Mouse (Mus musculus) stomach, embryonic 14.5 days (tissue): Measurements from ENCODE around the gene Slc16a12. TPM values are rescaled to one million over a fixed set of nuclear protein-coding genes. Genes with fewer than 3 reads are reported as not detected.
A peak's percentile ranks its signal among the peaks of the same experiment; 100 is the strongest.

Experiments used
- ATAC-seq: fragments of 200-750 bp; cut with Nextera tagmentation; 2 replicates; pipeline ENCODE4 v1.8.0; 2017; ENCODE audit warnings: low read depth, moderate TSS enrichment; ENCODE audit not compliant: insufficient number of reproducible peaks, insufficient read depth, low FRiP score
- H3K27ac ChIP-seq: fragments of 300-500 bp; sonication (generic); 2 replicates; pipeline ENCODE4 v1.5.1; 2014; ENCODE audit warnings: mild to moderate bottlenecking, low read length, moderate library complexity, mixed read lengths
- H3K27me3 ChIP-seq: fragments of 300-500 bp; sonication (generic); 2 replicates; pipeline ENCODE4 v1.6.1; 2014; ENCODE audit warnings: low read length, control low read depth, mixed read lengths; ENCODE audit not compliant: control insufficient read depth, insufficient read depth
- H3K36me3 ChIP-seq: fragments of 300-500 bp; sonication (generic); 2 replicates; pipeline ENCODE4 v1.6.1; 2014; ENCODE audit warnings: mild to moderate bottlenecking, control low read depth, low read length, moderate library complexity, mixed read lengths; ENCODE audit not compliant: control insufficient read depth, insufficient read depth
- H3K4me1 ChIP-seq: fragments of 300-500 bp; sonication (generic); 2 replicates; pipeline ENCODE4 v1.6.1; 2014; ENCODE audit warnings: low read length, control low read depth, mixed read lengths; ENCODE audit not compliant: control insufficient read depth, insufficient read depth
- H3K4me2 ChIP-seq: fragments of 300-500 bp; sonication (generic); replicated peaks from 2 replicates; pipeline ENCODE4 v1.6.1; 2014; ENCODE audit warnings: low read depth, low read length, control low read depth
- H3K4me3 ChIP-seq: fragments of 300-500 bp; sonication (generic); 2 replicates; pipeline ENCODE4 v1.5.1; 2014; ENCODE audit warnings: low read depth, low read length, control low read depth
- H3K9ac ChIP-seq: fragments of 300-500 bp; sonication (generic); replicated peaks from 2 replicates; pipeline ENCODE4 v1.6.1; 2014; ENCODE audit warnings: low read depth, mild to moderate bottlenecking, control low read depth, low read length, moderate library complexity, mixed read lengths
- H3K9me3 ChIP-seq: fragments of 300-500 bp; sonication (generic); 2 replicates; pipeline ENCODE4 v1.6.1; 2016; ENCODE audit warnings: low read depth, low read length, control low read depth; ENCODE audit not compliant: control insufficient read depth
- WGBS: fragments of 180-500 bp; shearing (Covaris S2); extraction: QIAGEN DNeasy Blood & Tissue Kit; methylation state at CpG from one replicate; pipeline ENCODE4 v1.1.7; 2014; 5-methylcytosine and 5-hydroxymethylcytosine counted together
- polyA plus RNA-seq: library from polyadenylated mRNA; unstranded; fragments of >200 nt; fragmentation: Nextera tagmentation; extraction: Ambion mirVana; gene quantifications from 2 replicates; pipeline ENCODE4 v1.2.1, GENCODE M21; 2014

The Slc16a12 gene
- polyA plus RNA-seq, result 2.7 and 4.1 TPM in 2 replicates

DNA sequence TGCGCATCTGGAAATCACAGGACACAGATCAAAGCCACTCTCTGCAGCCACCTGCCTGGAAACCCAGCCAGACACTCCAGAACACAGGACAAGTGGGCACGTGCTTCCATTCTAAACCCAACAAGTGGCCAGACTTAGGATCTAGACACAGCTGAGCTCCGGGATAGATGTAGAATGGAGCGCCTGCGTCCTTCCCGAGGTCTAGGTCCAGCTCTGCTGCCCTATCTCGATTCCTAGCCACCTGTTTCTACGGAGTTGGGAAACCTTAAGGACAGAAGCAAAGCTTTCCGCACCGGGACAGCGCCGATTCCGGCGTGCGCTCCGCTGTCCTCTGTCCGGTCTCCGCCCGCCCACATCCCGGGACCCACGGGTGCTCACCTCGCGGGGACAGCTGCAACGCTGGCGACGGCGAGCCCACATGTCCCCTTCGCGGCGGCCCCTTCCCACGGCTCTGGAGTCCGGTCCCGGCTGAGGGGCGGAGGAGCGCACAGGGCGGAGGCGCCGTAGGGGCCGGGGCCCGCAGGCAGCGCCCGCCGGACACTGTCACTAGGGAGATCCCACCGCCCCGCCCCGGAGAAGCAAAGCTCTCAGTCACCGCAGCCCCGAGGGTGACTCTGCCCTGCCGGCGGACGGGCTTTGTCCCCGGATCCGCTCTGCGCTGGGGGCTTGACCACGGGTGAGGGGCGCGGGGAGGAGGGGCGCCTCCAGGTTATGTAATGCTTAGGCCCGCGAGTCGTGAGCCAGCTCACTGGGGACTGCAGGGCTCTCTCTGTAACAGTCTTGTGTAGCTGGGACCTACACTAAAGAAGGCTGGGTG lies at the start of gene Slc16a12:
Gene Slc16a12 (minus strand): TSS at position 602 of the 817 bp plus-strand sequence.
- H3K9ac ChIP-seq, result peak within 1 kb of the TSS; percentile 65; the same call in 1 of the 2 replicates
- WGBS, result under 1% methylated on average over 61 of the region's 61 CpGs
- H3K27me3 ChIP-seq, result no peaks in the 10 kb centered on the region
- ATAC-seq, result peak; percentile 70
- peak within 1 kb of the TSS; percentile 68 for H3K4me3 ChIP-seq
- H3K9me3 ChIP-seq, result no peaks in the 10 kb centered on the region
- no peaks in the 10 kb centered on the region for H3K36me3 ChIP-seq
- H3K27ac ChIP-seq, result peak within 1 kb of the TSS; percentile 58
- H3K4me1 ChIP-seq, result no peaks in the 10 kb centered on the region
- peak within 1 kb of the TSS; percentile 95 for H3K4me2 ChIP-seq

DNA sequence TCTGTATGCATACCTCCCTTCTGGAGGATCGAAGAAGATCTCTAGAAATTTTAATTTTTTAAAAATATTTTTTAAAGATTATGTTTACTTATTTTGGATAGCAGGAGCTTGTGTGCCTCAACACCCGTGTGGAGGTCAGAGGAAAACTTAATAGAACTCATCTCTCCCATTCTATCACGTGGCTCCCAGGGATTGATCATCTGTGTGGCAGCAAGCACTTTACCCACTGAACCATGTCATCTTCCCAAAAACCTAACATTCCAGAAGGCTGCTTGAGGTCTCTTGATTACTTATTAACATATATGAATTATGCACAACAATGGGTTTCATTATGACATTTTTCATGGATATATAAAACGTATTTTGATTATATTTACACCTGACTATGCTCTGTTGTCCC lies 49.3 kb upstream of the Slc16a12 start:
- no peak overlapping the region for H3K9ac ChIP-seq
- no peaks in the 10 kb centered on the region for H3K27me3 ChIP-seq
- ATAC-seq, result no peak
- H3K9me3 ChIP-seq, result no peaks in the 10 kb centered on the region
- H3K4me3 ChIP-seq, result no peak overlapping the region
- H3K4me2 ChIP-seq, result no peak overlapping the region
- 81% methylated on average over 4 of the region's 4 CpGs for WGBS
- no peaks in the 10 kb centered on the region for H3K36me3 ChIP-seq
- no peaks in the 10 kb centered on the region for H3K4me1 ChIP-seq
- no peak overlapping the region for H3K27ac ChIP-seq

DNA sequence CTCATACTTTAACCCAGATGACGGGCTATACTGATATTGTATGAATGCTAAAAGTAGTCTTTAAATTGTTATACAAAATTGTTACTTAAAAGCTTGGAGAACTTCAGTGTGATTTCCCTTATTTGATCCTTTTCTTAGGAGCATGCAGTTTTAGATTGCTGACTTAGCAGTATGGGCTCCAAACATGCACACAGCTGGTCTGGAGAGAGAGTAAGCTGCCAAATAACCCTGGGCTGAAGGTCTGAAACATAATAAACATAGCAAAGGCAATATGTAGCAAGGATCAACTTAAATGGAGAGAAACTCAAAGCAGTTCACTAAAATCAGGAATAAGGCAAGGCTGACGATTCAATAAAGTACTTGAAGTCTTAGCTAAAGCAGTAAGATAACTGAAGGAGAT lies 35.4 kb upstream of the Slc16a12 start:
- H3K4me1 ChIP-seq, result no peaks in the 10 kb centered on the region
- no peak overlapping the region for H3K4me2 ChIP-seq
- no peak overlapping the region for H3K27ac ChIP-seq
- WGBS, result 73% methylated on average over 2 of the region's 2 CpGs
- ATAC-seq, result no peak
- H3K36me3 ChIP-seq, result no peaks in the 10 kb centered on the region
- H3K27me3 ChIP-seq, result no peaks in the 10 kb centered on the region
- no peaks in the 10 kb centered on the region for H3K9me3 ChIP-seq
- no peak overlapping the region for H3K4me3 ChIP-seq
- no peak overlapping the region for H3K9ac ChIP-seq

DNA sequence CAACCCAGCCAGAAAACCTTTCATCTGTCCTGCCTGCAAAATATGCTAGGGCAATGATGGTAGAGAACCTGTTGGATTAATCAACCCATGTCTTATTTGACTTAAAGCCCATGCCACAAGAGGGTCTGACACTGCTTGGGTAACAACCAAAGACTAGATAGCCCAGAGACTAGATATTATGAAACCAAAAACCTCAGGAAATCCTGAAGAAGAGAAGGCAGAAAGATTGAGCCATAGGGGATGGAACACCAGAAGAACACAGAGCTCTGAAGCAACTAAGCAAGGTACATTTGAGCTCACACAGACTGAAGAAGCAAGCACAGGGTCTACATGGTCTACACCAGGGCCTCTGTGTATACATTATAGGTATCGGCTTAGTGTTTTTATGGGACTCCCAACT lies 31.9 kb upstream of the Slc16a12 start:
- Histone ChIP-seq H3K9me3 (no peaks in the 10 kb centered on the region), H3K9ac (no peak overlapping the region), H3K4me2 (no peak overlapping the region), H3K4me3 (no peak overlapping the region), H3K4me1 (no peaks in the 10 kb centered on the region), H3K36me3 (no peaks in the 10 kb centered on the region), H3K27ac (no peak overlapping the region), H3K27me3 (no peaks in the 10 kb centered on the region)
- ATAC-seq, result no peak
- WGBS, result 88% methylated on average over 1 of the region's 1 CpGs

DNA sequence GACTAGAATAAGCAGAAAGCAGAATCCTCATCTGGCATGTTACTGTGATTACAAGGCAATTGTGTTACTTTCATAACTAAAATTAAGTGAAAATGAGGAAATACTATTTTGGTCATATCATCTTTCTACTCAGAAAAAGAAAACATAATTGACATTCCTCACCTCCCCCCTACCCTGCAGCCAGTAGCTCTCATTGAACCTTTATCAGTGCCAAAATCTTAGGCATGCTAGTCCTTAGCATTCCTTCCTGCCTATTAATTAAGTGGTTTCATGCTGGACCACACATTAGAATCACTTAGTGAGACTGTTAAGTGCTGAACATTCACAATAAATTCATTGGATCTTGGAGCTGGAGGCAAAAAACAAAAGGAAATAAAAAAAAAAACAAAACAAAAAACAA lies 31.0 kb upstream of the Slc16a12 start:
- H3K27me3 ChIP-seq, result no peaks in the 10 kb centered on the region
- H3K36me3 ChIP-seq, result no peaks in the 10 kb centered on the region
- no peak for ATAC-seq
- no peak overlapping the region for H3K9ac ChIP-seq
- no peaks in the 10 kb centered on the region for H3K9me3 ChIP-seq
- H3K4me2 ChIP-seq, result no peak overlapping the region
- H3K4me3 ChIP-seq, result no peak overlapping the region
- no peak overlapping the region for H3K27ac ChIP-seq
- no peaks in the 10 kb centered on the region for H3K4me1 ChIP-seq

DNA sequence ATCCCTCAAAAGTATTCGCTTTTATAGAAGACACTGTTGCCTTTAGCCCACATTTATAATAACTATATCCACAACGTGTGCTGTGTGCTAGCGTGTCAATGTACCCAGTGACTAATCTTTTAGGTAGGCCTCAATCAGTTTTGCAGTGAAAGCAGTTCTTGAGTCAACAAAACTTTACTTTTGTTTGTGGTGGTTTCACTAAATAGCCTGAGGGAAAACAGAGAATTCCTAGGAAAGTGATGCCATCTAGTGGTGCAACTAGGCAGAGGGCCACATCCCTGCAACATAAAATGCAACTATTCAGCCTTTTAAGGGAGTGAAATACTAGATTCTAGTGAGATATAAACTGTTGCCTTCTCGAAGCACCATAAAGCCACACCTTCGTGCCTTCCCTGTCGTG lies 25.7 kb upstream of the Slc16a12 start:
- Histone ChIP-seq H3K9ac (no peak overlapping the region), H3K9me3 (no peaks in the 10 kb centered on the region), H3K27me3 (no peaks in the 10 kb centered on the region), H3K4me1 (no peaks in the 10 kb centered on the region), H3K27ac (no peak overlapping the region), H3K4me3 (no peak overlapping the region), H3K36me3 (no peaks in the 10 kb centered on the region), H3K4me2 (no peak overlapping the region)
- ATAC-seq, result no peak
- WGBS, result 18% methylated on average over 6 of the region's 6 CpGs

DNA sequence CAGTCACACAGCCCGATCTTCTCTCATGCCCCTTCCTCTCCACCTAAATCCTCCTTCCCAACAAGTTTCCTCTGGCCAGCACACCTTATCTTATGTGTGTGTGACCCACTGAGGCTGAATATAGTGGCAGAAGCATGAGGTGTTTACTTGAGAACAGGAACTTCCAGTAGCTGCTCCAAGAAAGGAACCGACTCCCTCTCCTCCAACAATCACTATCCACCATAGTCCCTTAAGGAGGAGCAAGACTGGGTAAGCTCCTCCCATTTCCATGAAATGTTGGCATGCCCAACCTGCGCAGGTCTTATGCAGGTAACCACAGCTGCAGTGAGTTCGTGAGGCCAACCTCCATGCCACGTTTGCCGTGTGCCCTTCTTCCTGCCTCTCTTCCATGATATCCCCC lies 23.7 kb upstream of the Slc16a12 start:
- WGBS, result 84% methylated on average over 6 of the region's 6 CpGs
- H3K4me1 ChIP-seq, result no peaks in the 10 kb centered on the region
- H3K27me3 ChIP-seq, result no peaks in the 10 kb centered on the region
- no peak overlapping the region for H3K27ac ChIP-seq
- ATAC-seq, result no peak
- H3K4me3 ChIP-seq, result no peak overlapping the region
- no peak overlapping the region for H3K4me2 ChIP-seq
- H3K9me3 ChIP-seq, result no peaks in the 10 kb centered on the region
- H3K9ac ChIP-seq, result no peak overlapping the region
- no peaks in the 10 kb centered on the region for H3K36me3 ChIP-seq

DNA sequence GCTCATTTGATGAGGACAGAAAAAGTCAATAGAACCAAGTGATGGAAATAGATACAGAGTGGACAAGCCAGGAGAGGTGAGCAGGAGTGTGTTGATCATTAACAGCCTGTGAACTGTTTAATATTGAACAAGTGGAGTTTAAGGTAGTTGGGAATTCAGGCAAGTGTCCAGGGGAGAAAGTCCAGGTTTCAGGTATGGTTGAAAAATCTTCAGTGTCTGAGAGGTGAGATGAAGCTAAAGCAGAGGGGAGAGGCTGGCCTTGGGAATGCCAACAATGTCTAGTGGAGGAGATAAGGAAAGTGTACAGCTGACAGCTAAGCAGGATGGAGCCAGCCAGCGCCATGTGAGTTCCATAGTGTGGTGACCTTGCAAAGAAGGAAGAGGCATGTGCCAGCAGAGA lies 11.7 kb upstream of the Slc16a12 start:
- Histone ChIP-seq H3K27me3 (no peaks in the 10 kb centered on the region), H3K4me1 (no peaks in the 10 kb centered on the region), H3K27ac (no peak overlapping the region), H3K4me2 (no peak overlapping the region), H3K9me3 (no peaks in the 10 kb centered on the region), H3K4me3 (no peak overlapping the region), H3K36me3 (no peaks in the 10 kb centered on the region), H3K9ac (no peak overlapping the region)
- ATAC-seq, result no peak
- 33% methylated on average over 1 of the region's 1 CpGs for WGBS
